Mouse (Mus musculus): ENCODE results near the gene Ptk6.

Ptk6 gene

DNA sequence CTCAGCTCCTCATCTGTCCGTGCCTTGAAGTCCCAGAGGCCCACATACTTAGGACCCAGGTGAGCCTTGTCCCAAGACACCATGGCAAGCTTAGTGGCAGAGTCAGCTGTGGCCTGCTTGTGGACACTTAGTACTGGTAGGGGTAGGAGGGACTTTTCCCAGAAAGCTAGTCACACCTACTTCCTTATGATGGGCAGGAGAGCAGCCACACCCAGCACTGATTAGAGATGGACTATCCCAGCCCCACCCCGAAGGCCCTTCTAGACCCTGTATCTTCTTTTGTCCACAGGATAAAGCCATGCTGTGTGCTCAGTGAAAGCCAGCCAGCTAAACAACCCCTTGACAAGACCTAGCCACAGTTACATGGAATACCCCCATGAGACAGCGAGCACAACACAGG lies at the start of gene Ptk6:
Gene Ptk6 (minus strand): TSS at position 368 of the 400 bp plus-strand sequence.
- DNase-seq (ENCODE audit: low spot score) = no peak

DNA sequence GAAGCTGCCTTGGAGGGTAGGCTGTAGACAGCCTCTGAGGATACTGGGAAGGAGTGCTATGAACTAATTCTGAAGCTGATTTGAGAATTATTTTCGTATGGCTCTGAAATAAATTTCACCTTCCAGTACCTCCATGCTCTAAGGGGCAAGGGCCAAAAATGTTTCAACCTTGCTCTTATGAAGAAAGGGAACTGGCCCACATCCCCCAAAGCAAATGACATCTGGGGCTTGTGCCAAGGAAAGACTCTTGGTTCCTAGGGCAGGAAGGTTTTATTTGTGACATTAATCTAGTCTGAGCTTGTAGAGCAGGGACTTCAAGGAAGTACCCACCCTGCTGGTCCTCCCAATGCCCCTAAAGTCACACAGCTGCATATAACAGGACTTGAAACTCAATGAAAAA lies 49.3 kb upstream of the Ptk6 start:
- DNase-seq (ENCODE audit: low spot score) = no peak

DNA sequence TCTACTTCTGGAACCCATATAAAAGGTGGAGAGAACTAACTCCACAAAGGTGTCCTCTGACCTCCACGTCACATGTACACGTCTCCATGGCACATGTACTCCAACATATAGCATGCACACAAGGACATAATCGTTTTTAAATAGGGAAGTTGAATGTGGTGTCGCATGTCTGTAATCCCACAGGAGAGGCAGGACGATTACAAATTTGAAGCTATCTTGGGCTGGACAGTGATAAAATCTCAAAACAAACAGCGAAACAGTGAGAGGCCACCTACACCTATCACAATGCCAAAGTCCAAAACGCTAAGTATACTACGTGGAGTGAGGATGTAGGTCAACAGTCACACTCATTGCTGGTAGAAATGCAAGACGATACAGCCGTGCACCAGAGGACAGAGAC lies 46.6 kb upstream of the Ptk6 start:
- DNase-seq (ENCODE audit: low spot score) = no peak

DNA sequence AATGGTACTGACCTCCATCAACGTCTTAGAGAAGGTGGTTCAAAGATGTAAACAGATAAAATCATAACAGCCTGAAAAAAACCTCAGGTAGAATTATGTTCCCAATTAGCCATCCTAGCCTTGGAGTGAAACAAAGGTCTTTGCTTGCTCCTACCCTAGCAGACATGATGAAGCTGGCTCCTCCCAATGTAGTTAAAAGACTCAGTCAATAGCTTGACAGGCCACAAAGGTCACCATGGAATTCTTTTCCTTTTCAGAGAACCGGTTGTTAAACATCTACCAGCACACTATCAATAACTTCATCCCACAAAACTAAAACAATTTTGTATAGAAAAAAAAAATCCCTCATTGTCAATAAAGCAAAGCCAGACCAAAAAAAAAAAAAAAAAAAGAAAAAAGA lies 42.4 kb upstream of the Ptk6 start:
- DNase-seq (ENCODE audit: low spot score) = no peak

DNA sequence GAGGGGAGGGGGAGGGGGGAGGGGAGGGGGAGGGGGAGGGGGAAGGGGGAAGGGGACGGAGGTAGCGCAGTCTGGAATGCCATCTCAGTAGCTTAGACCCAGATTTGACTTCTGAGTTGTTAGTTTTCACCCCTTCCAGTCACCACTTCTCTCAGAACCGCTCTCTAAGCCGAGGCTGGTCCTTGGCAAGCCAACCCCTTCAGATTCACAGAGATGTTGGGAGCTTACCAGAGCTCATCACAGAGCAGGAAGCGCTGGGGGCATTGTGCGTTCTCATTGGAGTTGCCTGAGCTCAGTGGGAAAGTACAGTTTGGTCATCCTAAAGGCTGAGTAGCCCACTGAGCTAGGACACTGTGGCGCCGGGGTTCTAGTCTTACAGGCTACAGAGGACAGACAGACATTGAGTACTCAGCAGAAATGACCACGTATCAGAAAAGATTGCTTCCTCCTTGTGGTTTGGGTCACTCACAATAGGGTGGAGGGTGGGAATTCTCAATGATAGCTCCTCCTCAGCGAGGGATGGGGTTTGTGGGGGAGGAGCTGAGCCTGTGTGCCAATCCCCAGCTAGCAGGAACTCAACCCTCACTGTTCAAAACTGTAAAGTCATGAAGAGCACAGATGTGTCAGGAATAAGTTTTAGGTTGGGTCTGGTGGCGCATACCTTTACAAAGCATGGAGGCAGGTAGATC lies 41.3 kb upstream of the Ptk6 start:
- DNase-seq (ENCODE audit: low spot score) = no peak

DNA sequence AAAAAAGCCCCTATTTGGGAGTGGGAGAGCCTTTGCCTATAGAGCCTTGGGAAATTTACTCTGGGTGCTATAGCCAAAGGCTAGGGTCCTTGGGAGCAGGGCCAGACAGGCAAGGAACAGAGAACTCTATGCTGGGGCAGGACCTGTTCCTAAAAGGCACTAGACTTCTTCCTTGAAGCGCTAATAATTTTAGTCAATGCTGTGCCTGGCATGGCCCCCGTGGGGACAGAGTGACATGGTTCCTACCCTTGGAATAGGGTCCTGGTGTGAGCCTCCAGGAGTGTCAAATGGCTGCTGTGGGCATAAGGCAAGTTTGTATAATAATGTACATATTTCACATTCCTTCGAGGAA lies 39.7 kb upstream of the Ptk6 start:
- DNase-seq (ENCODE audit: low spot score) = no peak

DNA sequence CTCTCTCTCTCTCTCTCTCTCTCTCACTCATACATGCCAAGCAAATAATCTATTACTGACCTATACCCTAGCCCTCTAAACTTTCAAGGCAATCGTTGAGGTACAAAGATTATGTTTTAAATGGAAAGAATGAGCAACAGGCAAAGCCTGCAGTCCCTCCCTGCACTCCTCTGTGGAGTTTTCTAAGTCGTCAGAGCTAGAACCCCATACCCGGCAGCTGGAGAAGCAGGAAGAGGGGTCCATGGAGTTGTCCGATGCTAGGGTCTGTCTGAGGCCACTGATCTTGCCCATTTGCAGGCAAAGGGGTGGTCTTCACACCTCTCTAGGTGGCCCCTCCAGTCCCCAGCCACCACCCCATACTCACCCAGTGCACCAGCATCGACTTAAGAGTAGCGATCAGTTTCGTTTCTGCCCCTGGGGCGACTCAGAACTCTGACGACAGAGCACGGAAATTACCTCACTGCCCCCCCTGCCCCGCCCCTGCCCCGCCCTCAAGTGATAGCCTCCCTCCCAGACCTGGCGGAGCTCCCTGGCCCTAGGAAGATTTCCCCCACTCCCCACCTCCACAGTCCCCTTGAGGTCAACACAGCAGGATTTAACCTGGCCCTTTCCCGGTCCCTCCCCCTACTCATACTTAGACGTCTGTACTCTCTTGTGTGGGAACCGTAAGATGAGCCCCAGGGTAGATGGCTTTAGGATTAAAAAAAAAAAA lies 39.2 kb upstream of the Ptk6 start, which contains the start of gene Helz2:
Gene Helz2 (minus strand): TSS at position 426 of the 712 bp plus-strand sequence.
- DNase-seq (ENCODE audit: low spot score) = no peak

DNA sequence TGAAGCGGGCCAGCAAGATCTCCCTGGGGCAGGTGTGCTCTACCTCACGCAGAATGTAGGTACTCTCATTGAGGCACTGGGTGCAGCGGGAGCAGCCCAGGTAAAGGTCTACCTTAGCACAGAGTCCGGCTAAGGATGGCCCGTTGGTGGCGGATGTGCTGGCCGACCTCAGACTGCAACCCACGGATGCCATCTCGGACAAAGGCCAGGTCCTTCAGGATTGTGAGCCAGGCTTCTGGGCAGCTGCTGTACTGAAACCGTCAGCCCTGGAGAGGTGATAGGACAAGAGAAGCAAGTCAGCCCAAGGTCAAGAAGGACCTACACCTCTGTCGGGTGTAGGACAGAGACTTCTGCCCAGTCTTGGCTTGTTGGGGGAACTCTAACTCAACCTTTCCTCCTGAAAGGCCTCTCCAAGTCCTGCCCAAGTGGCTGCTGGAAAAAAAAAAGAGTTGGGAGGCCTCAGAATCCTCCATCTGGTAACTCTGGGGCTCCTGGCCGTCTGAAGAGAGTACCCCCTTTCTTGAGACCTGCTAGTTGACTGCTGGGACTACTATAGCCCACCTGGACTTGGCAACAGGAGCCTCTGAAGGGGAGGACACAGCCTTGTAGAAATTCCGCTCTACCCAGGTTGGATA lies 38.3 kb upstream of the Ptk6 start:
- DNase-seq (ENCODE audit: low spot score) = no peak

DNA sequence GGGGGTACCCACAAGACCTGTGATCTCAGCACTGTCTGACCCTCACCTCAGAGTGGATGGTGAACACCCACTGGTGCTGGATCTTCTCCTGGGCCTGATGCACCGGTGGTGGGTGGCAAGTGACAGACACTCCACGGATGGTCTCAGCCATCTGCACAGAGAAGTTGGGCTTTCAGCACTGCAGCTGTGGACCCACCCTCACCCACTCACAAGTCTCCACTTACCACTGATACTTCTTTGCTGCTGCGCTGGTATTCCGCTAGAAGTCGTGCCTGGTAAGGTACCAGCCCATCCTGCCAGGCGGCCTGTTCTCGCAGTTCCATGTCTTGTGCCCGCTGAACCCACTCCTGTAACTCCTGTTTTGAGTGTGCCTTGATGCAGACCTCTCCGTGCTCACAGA lies 36.7 kb upstream of the Ptk6 start:
- DNase-seq (ENCODE audit: low spot score) = no peak

DNA sequence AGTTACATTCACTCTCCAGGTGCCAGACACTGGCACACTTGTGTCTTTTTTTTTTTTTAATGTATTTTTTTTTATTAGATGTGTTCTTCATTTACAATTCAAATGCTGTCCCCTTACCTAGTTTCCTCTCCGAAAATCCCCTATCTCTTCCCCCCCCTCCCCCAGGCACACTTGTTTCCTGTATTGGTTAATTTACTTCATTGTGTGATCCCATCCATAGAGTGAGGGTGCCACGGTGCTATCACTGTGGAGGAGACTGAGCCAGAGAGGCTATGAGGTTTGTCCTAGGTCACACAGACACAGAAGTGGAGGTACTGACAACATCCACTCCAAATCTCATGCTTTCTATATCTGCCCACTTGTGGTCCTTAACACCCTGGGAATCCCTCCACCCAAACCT lies 36.3 kb upstream of the Ptk6 start:
- no peak for DNase-seq (ENCODE audit: low spot score)

DNA sequence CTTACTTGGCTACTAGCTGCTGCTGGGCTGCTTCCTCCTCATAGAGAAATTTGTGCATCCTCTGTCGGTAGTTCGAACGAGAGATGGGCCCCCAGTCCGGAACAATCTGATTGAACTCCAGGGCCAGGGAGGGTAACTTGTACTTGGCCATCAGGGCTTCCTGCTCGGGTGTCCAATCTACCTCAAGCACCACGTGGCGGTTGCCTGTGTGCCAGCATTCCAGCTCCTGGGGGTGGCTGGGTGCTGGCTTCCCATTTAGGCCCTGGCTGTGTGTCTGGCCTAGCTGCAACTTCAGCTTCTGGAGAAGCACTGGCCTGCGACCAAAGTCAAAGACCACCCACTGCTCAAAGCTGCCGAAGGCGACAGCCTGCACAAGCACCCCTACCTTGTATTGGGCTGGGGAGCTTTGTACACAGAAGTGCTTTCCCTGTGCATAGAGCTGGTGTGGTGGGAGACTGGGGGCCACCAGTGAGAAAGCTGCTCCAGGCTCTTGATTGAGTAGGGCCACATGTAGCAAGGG lies 35.6 kb upstream of the Ptk6 start:
- no peak for DNase-seq (ENCODE audit: low spot score)

DNA sequence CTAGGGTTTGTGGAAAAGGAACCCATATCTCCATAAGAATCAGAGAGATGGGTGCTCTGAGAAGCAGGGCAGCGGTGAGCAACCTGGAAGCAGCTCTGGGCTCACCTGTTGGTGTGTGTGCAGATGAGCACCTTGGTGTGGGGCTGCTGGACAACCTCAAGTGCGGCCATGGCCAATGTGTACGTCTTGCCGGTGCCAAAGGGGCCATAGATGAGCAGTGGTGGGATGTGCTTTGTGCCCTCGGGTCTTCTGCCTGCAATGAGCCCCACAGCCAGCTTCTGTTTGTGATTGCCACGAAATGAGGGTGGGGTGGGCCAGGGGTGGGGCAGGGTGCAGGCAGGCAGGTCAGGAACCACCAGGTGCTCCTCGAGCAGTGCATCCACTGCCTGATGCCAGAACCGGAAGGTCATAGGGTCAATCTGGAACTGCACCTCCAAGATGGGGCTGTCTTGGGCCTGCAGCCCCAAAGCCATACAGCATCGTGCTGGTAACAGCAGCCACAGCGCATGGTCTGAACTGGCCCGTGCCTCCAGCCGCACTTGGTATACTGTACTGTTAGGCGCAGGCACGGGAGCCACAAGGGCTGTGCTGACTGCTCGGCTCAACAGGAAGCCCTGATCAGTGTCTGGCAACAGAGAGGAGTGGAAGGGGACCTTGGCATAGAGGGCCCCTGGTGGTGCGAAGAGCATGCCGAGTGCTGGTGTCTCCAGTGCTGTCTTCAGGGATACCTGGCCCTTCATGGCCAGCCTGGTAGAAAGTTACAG lies 34.8 kb upstream of the Ptk6 start:
- no peak for DNase-seq (ENCODE audit: low spot score)

DNA sequence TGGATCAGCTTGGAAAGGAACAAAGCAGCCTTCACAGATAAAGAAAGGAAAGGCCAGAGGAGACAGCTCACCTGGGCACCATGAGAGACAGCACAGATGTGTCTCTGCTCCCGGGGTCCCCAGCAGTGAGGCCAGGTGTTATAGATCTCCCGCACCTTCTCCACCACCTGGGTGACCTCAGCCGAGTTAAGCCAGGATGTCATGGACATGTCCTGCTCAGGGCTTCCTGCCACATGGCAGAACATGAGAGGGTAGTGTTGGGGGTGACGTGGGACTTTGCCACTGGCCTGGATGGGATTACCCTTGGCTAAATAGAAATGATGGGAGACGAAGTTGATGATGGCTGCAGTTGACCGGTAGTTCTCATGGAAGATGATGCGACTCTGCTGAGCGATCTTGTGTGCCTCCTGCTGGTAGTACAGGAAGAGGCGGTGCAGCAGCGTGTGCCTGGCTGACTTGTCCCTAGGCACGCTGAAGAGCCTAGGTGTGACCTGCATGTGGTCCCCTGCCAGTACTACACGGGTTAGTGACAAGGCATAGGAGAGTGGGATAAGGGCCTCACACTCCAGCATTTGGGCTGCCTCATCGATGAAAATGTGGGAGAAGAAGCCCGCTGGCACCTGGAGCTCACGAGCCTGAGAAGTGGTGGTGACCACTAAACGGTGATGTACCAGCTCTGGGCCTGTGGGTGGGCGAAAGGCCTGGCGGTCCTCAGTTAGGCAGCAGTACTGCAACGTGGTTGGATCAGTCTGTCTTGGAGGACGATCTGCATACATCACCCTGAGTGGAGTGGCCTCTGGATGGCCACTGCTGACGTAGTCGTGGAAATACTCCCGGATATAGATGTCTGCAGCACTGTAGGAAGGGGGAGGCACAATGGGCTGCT lies 33.3 kb upstream of the Ptk6 start:
- no peak for DNase-seq (ENCODE audit: low spot score)

DNA sequence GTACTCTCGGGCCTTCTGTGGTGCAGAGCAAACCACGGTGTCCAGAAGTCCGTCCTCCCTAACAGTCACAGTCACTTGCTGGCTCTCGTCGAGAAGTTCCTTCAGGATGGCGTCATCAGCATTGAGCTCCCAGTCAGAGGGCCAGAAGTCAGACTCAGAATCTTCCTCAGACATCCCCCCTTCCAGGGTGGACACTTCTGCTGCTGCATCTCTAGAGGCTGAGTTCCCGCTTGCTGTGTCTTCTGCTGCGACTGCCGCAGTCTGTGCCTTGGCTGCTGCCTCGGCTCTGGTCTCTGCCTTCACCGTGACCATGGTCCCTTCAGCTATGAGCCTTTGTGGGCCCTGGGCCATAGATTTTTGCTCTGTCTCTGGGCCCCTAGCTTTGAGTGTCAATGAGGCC lies 32.1 kb upstream of the Ptk6 start:
- DNase-seq (ENCODE audit: low spot score) = no peak

DNA sequence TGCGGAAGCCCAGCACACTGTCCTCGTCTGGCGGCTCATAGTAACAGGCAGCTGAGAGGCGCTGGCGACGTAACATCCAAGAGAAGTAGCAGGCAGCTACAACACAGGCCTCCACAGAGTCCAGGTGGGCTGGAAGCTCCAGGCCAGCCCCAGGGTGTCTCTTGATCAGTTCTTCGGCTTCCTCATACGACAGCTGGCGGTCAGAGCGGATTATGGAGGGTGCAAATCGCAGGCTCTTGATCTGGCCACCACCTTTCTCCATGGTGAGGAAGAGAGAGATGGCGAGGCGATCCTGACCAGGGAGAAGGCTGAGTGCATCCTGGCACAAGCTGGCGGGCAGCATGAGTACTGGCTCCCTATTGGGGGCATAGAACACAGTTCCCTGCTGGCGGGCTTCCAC lies 30.9 kb upstream of the Ptk6 start:
- DNase-seq (ENCODE audit: low spot score) = no peak

DNA sequence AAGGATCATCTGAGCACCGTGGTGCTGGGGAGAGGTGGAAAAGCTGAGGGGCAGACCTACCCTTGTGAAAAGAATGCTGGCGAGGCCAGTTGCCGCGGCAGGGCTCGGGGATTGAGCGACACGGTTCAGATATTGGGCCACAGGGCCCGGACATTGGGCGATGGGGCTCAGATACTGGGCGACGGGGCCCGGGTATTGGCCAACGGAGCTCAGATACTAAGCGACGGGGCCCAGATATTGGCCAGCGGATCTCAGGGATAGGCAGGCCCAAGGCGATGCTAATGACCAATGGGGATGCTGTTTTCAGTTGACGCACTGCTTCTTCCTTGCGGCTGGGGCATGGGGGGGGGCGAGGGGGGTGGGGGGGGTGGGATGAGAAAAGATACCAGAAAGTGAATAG lies 28.6 kb upstream of the Ptk6 start:
- no peak for DNase-seq (ENCODE audit: low spot score)

DNA sequence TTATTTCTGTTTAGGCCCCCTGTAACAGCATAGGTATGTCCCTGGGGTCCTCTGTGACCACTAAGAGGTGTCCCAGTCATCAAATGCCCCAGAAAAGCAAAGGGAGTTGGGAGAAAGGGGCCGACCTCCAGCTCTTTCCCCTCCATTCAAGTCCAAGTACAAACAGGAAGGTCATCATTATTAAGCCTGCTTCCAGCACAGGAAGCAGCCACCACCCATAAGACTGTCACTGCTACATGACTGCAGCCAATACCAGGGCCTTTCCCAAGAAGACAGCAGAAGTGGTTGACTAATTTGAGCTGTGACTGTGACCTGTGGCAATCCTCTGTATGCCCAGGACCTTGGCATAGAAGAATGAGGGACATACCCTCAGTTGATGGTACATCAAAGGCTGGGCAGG lies 25.7 kb upstream of the Ptk6 start:
- DNase-seq (ENCODE audit: low spot score) = no peak

DNA sequence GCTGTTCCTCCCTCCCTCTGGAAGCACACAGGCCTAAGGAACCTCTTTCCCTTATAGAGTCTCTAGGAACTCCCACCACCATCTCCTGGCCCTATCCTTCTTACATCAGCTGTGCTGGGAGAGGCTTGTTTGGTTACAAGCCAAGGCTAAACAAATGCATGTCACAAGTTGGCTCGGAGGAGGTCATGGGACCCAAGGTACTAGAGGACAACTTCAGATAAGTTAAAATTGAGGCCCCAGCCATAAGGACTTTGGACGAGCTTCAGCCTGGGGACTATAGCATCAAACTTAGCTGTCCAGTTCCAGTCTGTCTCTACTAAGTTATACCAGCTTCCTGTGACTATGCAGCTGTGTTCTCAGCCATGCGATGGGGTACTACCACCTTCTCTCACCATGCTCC lies 24.5 kb upstream of the Ptk6 start:
- no peak for DNase-seq (ENCODE audit: low spot score)

DNA sequence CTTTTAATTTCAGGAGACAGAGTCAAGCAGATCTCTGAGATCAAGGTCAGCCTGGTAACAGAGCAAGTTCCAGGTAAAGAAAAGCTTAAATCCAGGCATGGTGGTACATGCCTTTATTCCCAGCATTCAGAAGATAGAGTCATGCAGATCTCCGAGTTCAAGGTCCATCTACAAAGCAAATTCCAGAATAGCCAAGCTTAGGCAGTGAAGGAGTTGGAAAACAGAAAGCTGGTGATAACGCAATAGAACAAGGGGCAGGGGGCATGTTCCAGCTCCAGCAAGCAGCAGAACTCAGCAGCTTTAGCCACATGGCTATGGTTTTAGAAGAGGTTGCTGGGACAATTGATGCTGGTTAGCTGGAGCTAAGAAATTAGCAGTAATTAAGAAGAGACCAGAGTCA lies 22.4 kb upstream of the Ptk6 start:
- no peak for DNase-seq (ENCODE audit: low spot score)

DNA sequence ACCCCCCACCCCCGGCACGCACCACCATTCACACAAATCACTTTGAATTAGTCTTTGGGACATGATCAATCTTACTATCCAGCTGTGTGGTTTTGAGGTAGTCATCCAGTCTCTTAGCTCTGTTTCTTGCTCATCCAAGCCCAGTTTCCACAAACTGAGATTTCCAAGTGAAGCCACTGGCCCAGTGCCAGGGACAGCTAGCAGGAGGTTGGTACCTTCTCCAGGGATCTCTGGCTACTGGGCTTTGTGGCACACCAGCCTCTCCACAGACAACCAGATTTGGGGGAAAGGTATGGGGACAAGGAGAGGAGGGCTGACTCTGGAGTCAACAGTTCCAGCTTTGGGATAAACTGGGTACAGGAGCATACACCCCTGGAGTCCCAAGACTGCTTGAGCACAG lies 17.8 kb upstream of the Ptk6 start:
- no peak for DNase-seq (ENCODE audit: low spot score)

DNA sequence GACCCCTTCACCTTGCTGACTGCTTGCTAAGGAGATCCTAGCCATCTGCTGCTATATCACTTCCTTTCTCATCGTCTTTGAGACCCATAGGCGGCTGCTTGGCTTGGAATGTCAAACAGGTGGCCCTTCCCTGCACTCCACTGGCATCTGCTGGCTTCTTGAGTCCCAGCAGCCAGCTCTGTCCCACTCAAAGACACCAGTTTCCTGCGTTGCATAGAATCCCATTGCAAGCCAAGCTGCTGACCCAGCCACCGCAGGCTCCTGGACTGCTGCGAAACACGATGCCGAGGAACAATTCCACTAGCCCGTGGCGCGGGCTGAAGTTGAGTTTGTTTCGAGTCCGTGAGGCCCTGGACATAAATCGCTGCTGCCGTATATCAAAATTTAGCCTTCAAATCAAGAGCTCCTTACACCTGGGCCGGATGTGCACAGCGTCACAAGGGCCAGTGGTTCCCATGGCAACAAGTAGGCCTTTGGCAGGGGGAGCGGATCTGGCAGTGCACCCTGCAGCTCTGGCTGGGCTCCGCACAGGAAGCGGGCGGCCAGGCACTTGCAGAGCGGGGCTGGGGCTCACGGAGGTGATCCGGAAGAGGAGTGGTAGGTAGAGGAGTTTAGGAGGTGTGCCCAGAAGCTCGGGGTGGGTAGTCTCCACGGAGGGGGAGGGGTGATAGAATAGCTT lies 17.1 kb upstream of the Ptk6 start, which contains the start of gene Fndc11:
Gene Fndc11 (plus strand): TSS at position 476 of the 679 bp plus-strand sequence.
- DNase-seq (ENCODE audit: low spot score) = peak; percentile 15
